Mouse (Mus musculus) heart, adult 2 months (tissue): ENCODE results near the gene Cd72.

Experiments
- CTCF ChIP-seq: fragments of 200-600 bp; IDR thresholded peaks from 2 replicates; pipeline ENCODE4 v1.8.1; 2022; ENCODE audit warnings: antibody characterized with exemption, mild to moderate bottlenecking, moderate library complexity
- POLR2A ChIP-seq: fragments of 200-500 bp; IDR thresholded peaks from 2 replicates; pipeline ENCODE4 v1.6.1; 2011; ENCODE audit warnings: mild to moderate bottlenecking, low read depth, low read length, control low read depth; ENCODE audit not compliant: insufficient read depth

GRCm38 (mm10) chr4:43407071-43407920, 47.1 kb downstream of the Cd72 start:
- TF ChIP-seq CTCF (no peak), POLR2A (no peak)
